Mouse (Mus musculus) bone marrow, adult 2 months (tissue): ENCODE data around the gene Cilp2. TPM values are rescaled to one million over a fixed set of nuclear protein-coding genes. Genes with fewer than 3 reads are reported as not detected.

ENCODE experiments used
- H3K27ac ChIP-seq: fragments of 200-500 bp; 2 replicates; pipeline ENCODE4 v1.5.1; 2012; ENCODE audit warnings: low read depth, mild to moderate bottlenecking, control low read depth, inconsistent platforms, low read length; ENCODE audit not compliant: control insufficient read depth, poor library complexity, insufficient read depth
- H3K4me1 ChIP-seq: fragments of 200-500 bp; 2 replicates; pipeline ENCODE4 v1.6.1; 2011; ENCODE audit warnings: low read length; ENCODE audit not compliant: control insufficient read depth, insufficient read depth
- H3K4me3 ChIP-seq: fragments of 200-500 bp; replicated peaks from 2 replicates; pipeline ENCODE3; 2011; ENCODE audit warnings: mild to moderate bottlenecking, low read depth, low read length, control low read depth; ENCODE audit not compliant: control insufficient read depth
- CTCF ChIP-seq: fragments of 200-500 bp; IDR thresholded peaks from 2 replicates; pipeline ENCODE4 v1.5.1; 2011; ENCODE audit warnings: low read length, control low read depth; ENCODE audit not compliant: control insufficient read depth, insufficient read depth
- POLR2A ChIP-seq: fragments of 200-500 bp; IDR thresholded peaks from 2 replicates; pipeline ENCODE4 v1.6.1; 2011; ENCODE audit warnings: low read depth, mild to moderate bottlenecking, control low read depth, low read length, borderline replicate concordance; ENCODE audit not compliant: control insufficient read depth
- WGBS: fragments of 180-500 bp; shearing (Covaris S2); methylation state at CpG from one replicate; pipeline ENCODE4 v1.1.7; 2018; 5-methylcytosine and 5-hydroxymethylcytosine counted together
- polyA plus RNA-seq: library from polyadenylated mRNA; stranded (reverse); fragments of >200 nt; gene quantifications from 2 replicates; pipeline ENCODE4 v1.2.4, GENCODE M21; 2011; ENCODE audit warnings: low replicate concordance; ENCODE audit not compliant: missing spikeins, insufficient read depth, insufficient read length

Cilp2 gene
- polyA plus RNA-seq, 1 experiment: not detected

- no peak for TF ChIP-seq CTCF
- no peak for TF ChIP-seq POLR2A
- Histone ChIP-seq H3K27ac (no peak overlapping the region), H3K4me3 (no peak overlapping the region), H3K4me1 (no peaks in the 10 kb centered on the region; the same call in 1 of the 2 replicates)
- WGBS: 83% methylated on average over 4 of the region's 4 CpGs
These were observed 8.4 kb upstream of the Cilp2 start for GRCm38 (mm10) chr8:69895772-69896451.

GRCm38 (mm10) chr8:69894836-69895332, 7.4 kb upstream of the Cilp2 start:
- Histone ChIP-seq H3K27ac (no peak overlapping the region), H3K4me1 (no peaks in the 10 kb centered on the region), H3K4me3 (no peak overlapping the region)
- 82% methylated on average over 6 of the region's 6 CpGs for WGBS
- TF ChIP-seq POLR2A (no peak), CTCF (no peak)

GRCm38 (mm10) chr8:69893863-69894262, 6.4 kb upstream of the Cilp2 start:
- WGBS: 84% methylated on average over 17 of the region's 17 CpGs
- Histone ChIP-seq H3K27ac (no peak overlapping the region), H3K4me3 (no peak overlapping the region), H3K4me1 (no peaks in the 10 kb centered on the region)
- TF ChIP-seq POLR2A (no peak), CTCF (peak; percentile 22; the same call in 1 of the 2 replicates)

GRCm38 (mm10) chr8:69890813-69891241, 3.3 kb upstream of the Cilp2 start:
- TF ChIP-seq CTCF (peak; percentile 59), POLR2A (no peak)
- no peak overlapping the region for H3K4me3 ChIP-seq
- H3K27ac ChIP-seq: no peak overlapping the region
- no peaks in the 10 kb centered on the region; the same call in 1 of the 2 replicates for H3K4me1 ChIP-seq
- WGBS: 49% methylated on average over 19 of the region's 19 CpGs

- H3K27ac ChIP-seq: no peak overlapping the region
- no peak overlapping the region for H3K4me3 ChIP-seq
- H3K4me1 ChIP-seq: no peaks in the 10 kb centered on the region; the same call in 1 of the 2 replicates
- TF ChIP-seq POLR2A (no peak), CTCF (no peak)
- 6% methylated on average over 32 of the region's 32 CpGs for WGBS
These were observed 1.4 kb upstream of the Cilp2 start for GRCm38 (mm10) chr8:69888902-69889301.

GRCm38 (mm10) chr8:69888244-69888866, 868 bp upstream of the Cilp2 start:
- WGBS: 4% methylated on average over 24 of the region's 24 CpGs
- Histone ChIP-seq H3K4me1 (no peaks in the 10 kb centered on the region; the same call in 1 of the 2 replicates), H3K4me3 (no peak overlapping the region), H3K27ac (no peak overlapping the region)
- TF ChIP-seq CTCF (no peak), POLR2A (no peak)

- H3K27ac ChIP-seq: no peak overlapping the region
- no peak overlapping the region for H3K4me3 ChIP-seq
- no peak for TF ChIP-seq POLR2A
- TF ChIP-seq CTCF: no peak
- WGBS: 57% methylated on average over 13 of the region's 13 CpGs
- H3K4me1 ChIP-seq: no peaks in the 10 kb centered on the region; the same call in 1 of the 2 replicates
These were observed 3.3 kb downstream of the Cilp2 start for GRCm38 (mm10) chr8:69884141-69884540.

GRCm38 (mm10) chr8:69882833-69883600, 4.5 kb downstream of the Cilp2 start:
- Histone ChIP-seq H3K4me1 (no peaks in the 10 kb centered on the region; the same call in 1 of the 2 replicates), H3K27ac (no peak overlapping the region), H3K4me3 (no peak overlapping the region)
- WGBS: 26% methylated on average over 52 of the region's 52 CpGs
- TF ChIP-seq POLR2A: no peak
- TF ChIP-seq CTCF: no peak
